Mouse (Mus musculus): Measurements from ENCODE around the gene Fam126b.

GRCm38 (mm10) chr1:58617978-58618668, 32.0 kb upstream of the Fam126b start:
- TF ChIP-seq CTCF (IDR thresholded peaks at IDR 0.05; ENCODE audit: low read depth, low read length) (no peak), POLR2A (IDR thresholded peaks at IDR 0.05; ENCODE audit: extremely low read depth, insufficient read depth, low read length) (no peak)
